Mouse (Mus musculus) layer of hippocampus, adult 2 months (tissue): ENCODE measurements around the gene Zbtb8a. TPM values are rescaled to one million over a fixed set of nuclear protein-coding genes. Genes with fewer than 3 reads are reported as not detected.
"Not testable (repeated sequence)": the region's sequence is repeated elsewhere in the genome, so short reads cannot be mapped to it uniquely, and the experiment has no call there.

Experiments used
- DNase-seq, 2 experiments: peaks; one replicate each; pipeline ENCODE4 v3.0.0; 2022; ENCODE audit warnings: low spot score in 2 of 2
- H3K27ac ChIP-seq: fragments of 200-600 bp; 2 replicates; pipeline ENCODE4 v1.8.1; 2022
- H3K4me3 ChIP-seq: fragments of 200-600 bp; 2 replicates; pipeline ENCODE4 v1.8.1; 2022; ENCODE audit warnings: mild to moderate bottlenecking
- CTCF ChIP-seq: fragments of 200-600 bp; conservative IDR thresholded peaks from 2 replicates; pipeline ENCODE4 v1.8.1; 2022; ENCODE audit warnings: antibody characterized with exemption, mild to moderate bottlenecking, moderate library complexity
- total RNA-seq, 2 experiments: library from RNA; stranded (reverse); gene quantifications; 2 replicates each; pipeline ENCODE4 v1.2.3; 2021

Zbtb8a gene
- total RNA-seq, 2 experiments from 2014 or later, result 4.1 TPM

GRCm38 (mm10) chr4:129373202-129373976, 4.5 kb downstream of the Zbtb8a start:
- Histone ChIP-seq H3K27ac (no peak overlapping the region), H3K4me3 (no peak overlapping the region)
- no peak for TF ChIP-seq CTCF
- DNase-seq, result no peak

- Histone ChIP-seq H3K27ac (no peak overlapping the region), H3K4me3 (no peak overlapping the region)
- peak; percentile 33 for TF ChIP-seq CTCF
- DNase-seq, result no peak
Measured at GRCm38 (mm10) chr4:129371391-129371790, 6.5 kb downstream of the Zbtb8a start.

DNA sequence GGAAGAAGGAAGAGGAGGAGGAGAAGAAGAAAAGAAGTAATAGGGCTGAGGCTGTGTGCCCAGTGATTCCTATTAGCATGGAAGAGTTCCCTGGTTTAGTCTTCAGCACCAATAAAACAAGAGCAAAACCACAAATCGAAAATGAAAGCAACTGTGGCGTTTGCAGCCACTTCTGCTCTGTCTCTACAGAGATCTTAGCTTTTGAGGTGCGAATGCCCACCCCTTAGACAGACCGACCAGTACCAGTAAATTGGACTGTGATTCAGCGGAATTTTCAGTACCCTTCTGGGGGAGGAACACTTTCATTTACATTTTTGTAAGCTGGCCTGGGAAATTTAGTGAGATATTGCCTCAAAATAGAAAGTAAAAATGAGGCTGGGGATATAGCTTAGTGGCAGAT, 12.7 kb downstream of the Zbtb8a start:
- no peak overlapping the region for H3K27ac ChIP-seq
- no peak overlapping the region for H3K4me3 ChIP-seq
- no peak for DNase-seq
- no peak for TF ChIP-seq CTCF

DNA sequence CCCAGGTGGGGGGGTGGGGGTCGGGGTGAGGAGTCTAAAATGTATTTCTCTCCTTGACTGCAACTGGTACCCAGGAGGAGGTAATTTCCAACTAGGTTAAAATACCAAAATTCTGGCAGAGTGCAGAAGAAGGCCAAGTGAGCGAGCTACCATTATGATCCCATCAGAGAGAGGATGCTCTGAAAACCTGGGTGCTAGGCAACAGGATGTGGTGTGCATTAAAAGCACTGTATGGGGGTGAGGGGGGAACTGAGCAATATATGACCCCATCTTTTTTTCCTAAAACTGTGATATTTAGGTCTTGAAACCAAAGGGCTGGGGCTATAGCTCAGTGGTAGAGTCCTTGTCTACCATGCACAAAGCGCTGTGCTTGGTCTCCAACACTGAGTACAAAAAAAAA, 13.5 kb downstream of the Zbtb8a start:
- TF ChIP-seq CTCF, result no peak
- no peak for DNase-seq
- Histone ChIP-seq H3K4me3 (no peak overlapping the region), H3K27ac (no peak overlapping the region)

DNA sequence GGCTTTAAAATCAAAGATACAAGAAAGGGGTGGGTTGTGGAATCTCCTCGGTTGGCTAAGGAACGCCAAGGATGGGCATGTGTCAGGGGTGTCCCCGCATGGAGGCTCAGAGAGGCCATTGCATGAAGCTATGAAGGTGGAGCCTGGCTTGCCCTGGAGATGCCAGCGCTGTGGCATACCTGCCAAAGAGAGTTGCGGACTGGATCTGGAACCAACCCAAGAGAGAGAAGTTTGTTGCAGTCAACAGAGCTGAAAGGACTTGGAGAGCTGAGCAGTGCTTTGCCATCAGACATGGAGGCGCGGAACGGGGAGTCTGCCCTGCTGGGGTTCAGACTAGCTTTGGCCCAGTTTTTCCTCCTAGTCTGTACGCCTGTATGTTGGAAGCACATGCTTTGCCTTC, 14.5 kb downstream of the Zbtb8a start:
- no peak for TF ChIP-seq CTCF
- DNase-seq, result no peak
- Histone ChIP-seq H3K27ac (no peak overlapping the region), H3K4me3 (no peak overlapping the region)

DNA sequence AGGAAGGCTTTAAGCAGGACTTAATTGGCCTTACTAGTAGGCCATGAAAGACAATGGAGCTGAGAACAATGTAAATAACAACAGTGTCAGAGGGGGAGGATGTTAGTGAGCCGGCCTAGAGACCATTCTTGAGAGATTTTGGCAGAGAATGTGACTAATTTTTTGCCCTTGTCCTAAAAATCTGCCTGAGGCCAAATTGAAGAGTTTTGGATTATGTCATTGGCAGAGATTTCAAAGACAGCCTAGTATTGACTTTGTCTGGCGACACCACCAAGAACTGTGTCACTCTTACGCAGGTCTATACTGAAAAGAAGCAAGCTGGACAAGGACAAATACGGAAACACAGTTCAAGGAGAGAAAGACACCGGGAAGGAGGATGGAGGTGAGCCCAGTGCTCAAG, 15.1 kb downstream of the Zbtb8a start:
- no peak for TF ChIP-seq CTCF
- Histone ChIP-seq H3K27ac (no peak overlapping the region), H3K4me3 (no peak overlapping the region)
- DNase-seq, result no peak

DNA sequence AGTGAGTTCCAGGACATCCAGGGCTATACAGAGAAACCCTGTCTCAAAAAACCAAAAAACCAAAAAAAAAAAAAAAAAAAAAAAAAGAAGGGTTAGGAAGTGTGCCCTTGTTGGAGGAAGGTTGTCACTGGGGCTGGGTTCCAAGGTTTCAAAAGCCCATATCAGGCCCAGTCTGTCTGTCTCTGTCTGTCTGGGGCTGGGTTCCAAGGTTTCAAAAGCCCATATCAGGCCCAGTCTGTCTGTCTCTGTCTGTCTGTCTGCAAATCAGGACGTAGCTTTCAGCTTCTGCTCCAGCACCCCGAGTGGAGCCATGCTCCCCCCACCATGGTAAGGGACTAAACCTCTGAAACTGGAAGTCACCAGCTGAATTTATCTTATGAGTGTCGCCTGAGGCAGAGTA, 15.7 kb downstream of the Zbtb8a start:
- not testable (repeated sequence) for H3K4me3 ChIP-seq, DNase-seq, H3K27ac ChIP-seq

DNA sequence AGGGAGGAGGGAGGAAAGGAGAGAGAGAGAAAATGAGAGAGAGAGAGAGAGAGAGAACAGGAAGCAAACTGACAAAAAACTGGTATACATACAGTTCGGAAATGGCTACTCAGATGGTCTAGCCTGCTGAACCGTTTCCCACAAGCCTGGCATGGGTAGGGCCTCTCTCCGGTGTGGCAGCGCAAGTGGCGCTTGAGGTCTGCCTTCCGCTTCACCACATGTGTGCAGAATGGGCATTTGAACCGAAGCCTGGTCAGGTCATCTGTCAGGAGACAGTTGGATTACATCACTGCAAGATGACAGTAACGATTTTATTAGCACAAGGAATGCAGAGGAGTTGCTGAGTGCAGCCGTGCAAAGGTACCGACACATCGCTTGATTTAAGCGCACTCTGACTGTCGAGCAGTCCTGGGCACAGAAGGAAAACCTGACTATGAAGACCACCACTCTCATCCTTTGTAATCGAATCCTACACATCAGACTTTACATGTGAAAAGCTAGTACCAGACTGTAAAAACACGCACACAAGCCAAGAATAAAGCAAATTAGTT, 20.2 kb downstream of the Zbtb8a start:
- DNase-seq, result no peak
- Histone ChIP-seq H3K27ac (no peak overlapping the region), H3K4me3 (no peak overlapping the region)
- TF ChIP-seq CTCF, result no peak

DNA sequence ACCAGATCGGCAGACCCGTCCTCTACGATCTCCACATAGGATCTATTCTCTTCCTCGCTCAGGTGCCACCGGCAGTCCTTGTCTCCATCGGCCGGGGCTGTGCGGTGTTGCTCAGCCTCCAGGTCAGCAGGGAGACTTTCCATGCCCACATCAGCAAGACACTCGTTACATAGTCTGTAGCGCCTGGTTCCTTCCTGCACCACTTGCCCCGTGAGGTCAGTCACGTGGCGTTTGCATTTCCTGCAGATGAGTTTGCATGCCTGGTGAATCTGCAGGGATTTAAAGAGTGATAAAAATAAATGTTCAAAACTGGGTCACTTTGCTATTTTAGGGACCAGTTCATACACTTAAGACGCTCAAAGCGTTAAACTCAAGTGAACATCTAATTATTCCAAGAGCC, 23.7 kb downstream of the Zbtb8a start:
- no peak overlapping the region for H3K4me3 ChIP-seq
- H3K27ac ChIP-seq, result no peak overlapping the region
- no peak for DNase-seq
- TF ChIP-seq CTCF, result no peak

GRCm38 (mm10) chr4:129353176-129353575, 24.7 kb downstream of the Zbtb8a start:
- Histone ChIP-seq H3K27ac (no peak overlapping the region), H3K4me3 (no peak overlapping the region)
- no peak for TF ChIP-seq CTCF
- DNase-seq, result no peak

DNA sequence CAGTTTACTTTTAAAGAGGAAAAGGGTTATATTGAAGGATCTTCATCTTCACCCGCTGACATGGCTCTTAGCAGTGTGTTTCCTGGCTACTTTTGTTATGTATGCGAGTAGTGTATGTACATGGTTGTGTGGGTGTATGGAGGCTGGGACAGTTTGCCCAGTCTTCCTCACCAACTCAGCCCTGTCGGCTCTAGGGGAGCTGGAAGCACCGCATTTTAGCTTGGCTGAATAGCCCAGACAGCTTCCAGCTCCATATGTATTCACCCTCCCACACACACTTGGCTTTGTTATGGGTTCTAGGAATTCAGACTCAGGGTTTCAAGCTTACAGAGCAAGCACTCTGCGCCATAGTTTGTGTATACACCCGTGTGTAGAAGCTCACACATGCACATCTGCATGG, 26.8 kb downstream of the Zbtb8a start:
- DNase-seq, result peak; percentile 44 to 73
- 0 out of 2 replicates have a peak overlapping the region, but pooled peaks have one; percentile 3 for H3K27ac ChIP-seq
- H3K4me3 ChIP-seq, result no peak overlapping the region
- no peak for TF ChIP-seq CTCF

DNA sequence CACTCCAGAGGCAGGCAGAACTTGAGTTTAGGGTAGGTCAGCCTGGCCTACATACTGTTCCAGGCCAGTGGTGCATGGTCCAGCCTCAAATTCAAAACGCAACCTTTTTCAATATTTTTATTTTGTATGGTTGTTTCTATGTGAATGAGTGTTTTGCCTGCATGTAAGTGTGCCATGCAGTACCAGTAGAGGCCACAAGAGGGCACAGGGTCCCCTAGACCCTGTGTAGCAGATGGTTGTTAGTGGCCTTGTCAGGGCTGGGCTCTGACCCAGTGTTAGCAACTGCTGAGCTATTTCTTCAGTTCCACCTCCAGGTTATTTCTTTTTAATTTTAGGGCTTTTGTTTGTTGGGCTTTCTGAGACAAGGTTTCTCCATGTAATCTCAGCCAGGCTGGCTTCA, 27.3 kb downstream of the Zbtb8a start:
- TF ChIP-seq CTCF, result peak; percentile 97
- DNase-seq, result peak; percentile 22 to 77
- Histone ChIP-seq H3K27ac (0 out of 2 replicates have a peak overlapping the region, but pooled peaks have one; percentile 3), H3K4me3 (no peak overlapping the region)

- DNase-seq, result peak; percentile 51 to 77
- Histone ChIP-seq H3K27ac (peak overlapping the region; percentile 79), H3K4me3 (no peak overlapping the region)
- no peak for TF ChIP-seq CTCF
Measured at GRCm38 (mm10) chr4:129346481-129347154, 31.3 kb downstream of the Zbtb8a start.
